Mouse (Mus musculus) ES-E14 (cell line): Measurements from ENCODE around the gene Sept12.

ENCODE experiments used
- CHD2 ChIP-seq: IDR thresholded peaks from 2 replicates; pipeline ENCODE4 v1.6.1; 2014; ENCODE audit warnings: mild to moderate bottlenecking, low read depth, low read length, inconsistent platforms
- ZC3H11A ChIP-seq: IDR thresholded peaks from 2 replicates; pipeline ENCODE4 v1.6.1; 2012; ENCODE audit warnings: low read depth, mild to moderate bottlenecking, inconsistent platforms, low read length, borderline replicate concordance

GRCm38 (mm10) chr16:4945415-4945814 is 52.2 kb downstream of the Sept12 start:
- TF ChIP-seq ZC3H11A (no peak), CHD2 (no peak)
